Mouse (Mus musculus): ENCODE data around the gene Grid2. TPM values are rescaled to one million over a fixed set of nuclear protein-coding genes. Genes with fewer than 3 reads are reported as not detected.
A peak's percentile ranks its signal among the peaks of the same experiment; 100 is the strongest.

Grid2 gene
- total RNA-seq, 2 experiments from 2014 or later = 15.2 to 17.7 TPM

GRCm38 (mm10) chr6:64304709-64305476 is 1049.2 kb downstream of the Grid2 start:
- H3K4me3 ChIP-seq = no peak overlapping the region
- no peak overlapping the region for H3K27ac ChIP-seq
- no peak for TF ChIP-seq CTCF (conservative IDR thresholded peaks at IDR 0.05)
- no peak for DNase-seq (ENCODE audit: low spot score in 2 of 2)

- no peak overlapping the region for H3K27ac ChIP-seq
- no peak for DNase-seq (ENCODE audit: low spot score in 2 of 2)
- H3K4me3 ChIP-seq = no peak overlapping the region
- no peak for TF ChIP-seq CTCF (conservative IDR thresholded peaks at IDR 0.05)
Observed at GRCm38 (mm10) chr6:64308631-64309030, 1053.0 kb downstream of the Grid2 start.

- DNase-seq (ENCODE audit: low spot score in 2 of 2) = no peak
- Histone ChIP-seq H3K4me3 (no peak overlapping the region), H3K27ac (no peak overlapping the region)
- TF ChIP-seq CTCF (conservative IDR thresholded peaks at IDR 0.05) = peak; percentile 57
Observed at GRCm38 (mm10) chr6:64313132-64313531, 1057.5 kb downstream of the Grid2 start.

- Histone ChIP-seq H3K4me3 (no peak overlapping the region), H3K27ac (no peak overlapping the region)
- TF ChIP-seq CTCF (conservative IDR thresholded peaks at IDR 0.05) = no peak
- no peak for DNase-seq (ENCODE audit: low spot score in 2 of 2)
Observed at GRCm38 (mm10) chr6:64326936-64327335, 1071.3 kb downstream of the Grid2 start.

- Histone ChIP-seq H3K4me3 (no peak overlapping the region), H3K27ac (no peak overlapping the region)
- no peak for DNase-seq (ENCODE audit: low spot score in 2 of 2)
- no peak for TF ChIP-seq CTCF (conservative IDR thresholded peaks at IDR 0.05)
Observed at GRCm38 (mm10) chr6:64327876-64328275, 1072.2 kb downstream of the Grid2 start.

GRCm38 (mm10) chr6:64398413-64399098 is 1142.9 kb downstream of the Grid2 start:
- no peak for TF ChIP-seq CTCF (conservative IDR thresholded peaks at IDR 0.05)
- no peak for DNase-seq (ENCODE audit: low spot score in 2 of 2)
- Histone ChIP-seq H3K27ac (no peak overlapping the region), H3K4me3 (no peak overlapping the region)

- H3K4me3 ChIP-seq = no peak overlapping the region
- TF ChIP-seq CTCF (conservative IDR thresholded peaks at IDR 0.05) = no peak
- DNase-seq (ENCODE audit: low spot score in 2 of 2) = no peak
- no peak overlapping the region for H3K27ac ChIP-seq
Observed at GRCm38 (mm10) chr6:64427658-64428057, 1172.0 kb downstream of the Grid2 start.

- no peak for TF ChIP-seq CTCF (conservative IDR thresholded peaks at IDR 0.05)
- no peak for DNase-seq (ENCODE audit: low spot score in 2 of 2)
- H3K27ac ChIP-seq = no peak overlapping the region
- no peak overlapping the region for H3K4me3 ChIP-seq
Observed at GRCm38 (mm10) chr6:64428898-64429297, 1173.2 kb downstream of the Grid2 start.

- no peak overlapping the region for H3K4me3 ChIP-seq
- no peak for TF ChIP-seq CTCF (conservative IDR thresholded peaks at IDR 0.05)
Observed at GRCm38 (mm10) chr6:64448127-64448526, 1192.5 kb downstream of the Grid2 start.

GRCm38 (mm10) chr6:64448864-64449355 is 1193.2 kb downstream of the Grid2 start:
- TF ChIP-seq CTCF (conservative IDR thresholded peaks at IDR 0.05) = no peak

More at GRCm38 (mm10) chr6:64448127-64448526, 1192.5 kb downstream of the Grid2 start:
- no peak for DNase-seq (ENCODE audit: low spot score in 2 of 2)
- H3K27ac ChIP-seq = no peak overlapping the region

GRCm38 (mm10) chr6:64450770-64451169 is 1195.1 kb downstream of the Grid2 start:
- DNase-seq (ENCODE audit: low spot score in 2 of 2) = no peak
- TF ChIP-seq CTCF (conservative IDR thresholded peaks at IDR 0.05) = no peak
- H3K4me3 ChIP-seq = no peak overlapping the region
- no peak overlapping the region for H3K27ac ChIP-seq

More at GRCm38 (mm10) chr6:64448864-64449355, 1193.2 kb downstream of the Grid2 start:
- Histone ChIP-seq H3K27ac (no peak overlapping the region), H3K4me3 (no peak overlapping the region)
- no peak for DNase-seq (ENCODE audit: low spot score in 2 of 2)

GRCm38 (mm10) chr6:64479884-64480283 is 1224.2 kb downstream of the Grid2 start:
- TF ChIP-seq CTCF (conservative IDR thresholded peaks at IDR 0.05) = no peak
- no peak for DNase-seq (ENCODE audit: low spot score in 2 of 2)
- Histone ChIP-seq H3K4me3 (no peak overlapping the region), H3K27ac (no peak overlapping the region)

GRCm38 (mm10) chr6:64480592-64480991 is 1224.9 kb downstream of the Grid2 start:
- no peak for TF ChIP-seq CTCF (conservative IDR thresholded peaks at IDR 0.05)
- Histone ChIP-seq H3K4me3 (no peak overlapping the region), H3K27ac (no peak overlapping the region)
- no peak for DNase-seq (ENCODE audit: low spot score in 2 of 2)
